20 mouse cellular contexts compared by ENCODE assay signal in the genomic region with DNA sequence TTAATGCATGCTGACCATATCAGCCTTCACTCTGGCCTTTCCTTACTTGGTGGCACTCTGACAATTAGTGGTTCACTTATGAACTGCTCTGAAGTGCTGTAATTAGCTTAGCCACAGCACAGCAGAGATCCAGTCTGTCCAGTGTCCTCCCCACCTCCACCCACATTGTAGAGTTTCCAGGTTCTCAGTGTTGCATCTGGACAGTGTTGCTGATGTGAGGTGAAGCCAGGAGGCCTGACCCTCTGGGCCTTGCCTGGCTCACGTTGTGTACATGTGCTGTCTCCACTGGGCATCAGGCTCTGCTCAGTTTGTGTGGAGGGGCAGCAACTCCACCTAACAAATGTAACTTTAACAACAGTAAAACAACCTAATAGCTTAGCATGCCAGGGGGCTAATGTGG.
DNase-seq lines count a peak whose midpoint lies in the region; ATAC-seq lines count a peak whose summit lies in the region.
"Had no signal": no experiment of that assay in that cellular context is flagged by ENCODE, and none has a peak within 500 bp of the region (broad histone marks: within the 10 kb centered on the region; RNA-seq: fewer than 3 reads in every experiment).

No protein-coding gene starts in this region.

- no peak for DNase-seq in hindbrain, embryonic 10.5 days (ENCODE audit: low spot score)
- DNase-seq in hindbrain, embryonic 14.5 days (ENCODE audit: low spot score), result no peak
- DNase-seq in forebrain, embryonic 14.5 days (ENCODE audit: low spot score), result no peak
- no peak for DNase-seq in adrenal gland, postnatal 10 days
- DNase-seq: adrenal gland, adult 2 months; gastrocnemius, postnatal 10 days; heart, adult 2 months; heart, postnatal 4 days; spleen, adult 18-20 months; thymus, postnatal 36 days had no signal

- H3K4me1 ChIP-seq in hindbrain, embryonic 10.5 days (replicated peaks), result peaks cover 25% of the 10 kb centered on the region
- peaks cover 17% of the 10 kb centered on the region for H3K4me1 ChIP-seq in hindbrain, embryonic 14.5 days (replicated peaks; ENCODE audit: control insufficient read depth, insufficient read depth, low read length)
- H3K4me1 ChIP-seq in forebrain, embryonic 14.5 days (ENCODE audit: control insufficient read depth, insufficient read depth, low read length), result peaks cover 19% of the 10 kb centered on the region
- peaks cover 24% of the 10 kb centered on the region for H3K4me1 ChIP-seq in forebrain, embryonic 16.5 days (replicated peaks; ENCODE audit: control insufficient read depth, insufficient read depth, low read length)
- H3K4me1 ChIP-seq: heart, embryonic 15.5 days; limb, embryonic 15.5 days had no signal

- no peaks in the 10 kb centered on the region for H3K36me3 ChIP-seq in hindbrain, embryonic 10.5 days
- H3K36me3 ChIP-seq in hindbrain, embryonic 14.5 days (replicated peaks; ENCODE audit: control insufficient read depth, insufficient read depth), result no peaks in the 10 kb centered on the region
- no peaks in the 10 kb centered on the region for H3K36me3 ChIP-seq in forebrain, embryonic 14.5 days (ENCODE audit: control insufficient read depth, insufficient read depth, low read length)
- H3K36me3 ChIP-seq in forebrain, embryonic 16.5 days (ENCODE audit: control insufficient read depth, insufficient read depth), result no peaks in the 10 kb centered on the region
- H3K36me3 ChIP-seq: heart, embryonic 15.5 days; limb, embryonic 15.5 days; midbrain, embryonic 12.5 days had no signal

- peak overlapping the region; percentile 37; the same call in 1 of the 2 replicates for H3K27ac ChIP-seq in hindbrain, embryonic 10.5 days
- H3K27ac ChIP-seq in hindbrain, embryonic 14.5 days, result no peak overlapping the region
- H3K27ac ChIP-seq in forebrain, embryonic 14.5 days (ENCODE audit: low read depth, low read length), result peak overlapping the region; percentile 22; the same call in 1 of the 2 replicates
- H3K27ac ChIP-seq in forebrain, embryonic 16.5 days (ENCODE audit: low read length), result peak overlapping the region; percentile 29
- H3K27ac ChIP-seq: heart, adult 2 months; heart, embryonic 15.5 days; kidney, postnatal 0 days; limb, embryonic 15.5 days; midbrain, embryonic 12.5 days had no signal

- WGBS in hindbrain, embryonic 10.5 days, result 24% methylated on average over 1 of the region's 1 CpGs
- WGBS in hindbrain, embryonic 14.5 days, result 46% methylated on average over 1 of the region's 1 CpGs
- WGBS in forebrain, embryonic 14.5 days, result 10% methylated on average over 1 of the region's 1 CpGs
- WGBS in forebrain, embryonic 16.5 days, result 8% methylated on average over 1 of the region's 1 CpGs

- no peak for ATAC-seq in hindbrain, embryonic 14.5 days (ENCODE audit: low FRiP score)
- ATAC-seq in forebrain, embryonic 14.5 days, result peak; percentile 9; the same call in 1 of the 2 replicates
- no peak; the same call in 1 of the 2 replicates for ATAC-seq in forebrain, embryonic 16.5 days
- ATAC-seq in monocyte, adult 5-6 weeks (replicated peaks; ENCODE audit: insufficient number of reproducible peaks, low FRiP score, low TSS enrichment, poor library complexity, severe bottlenecking), result 0 out of 2 replicates have a peak, but pooled peaks have one; percentile 12
- ATAC-seq in inflammation-experienced regulatory T-cells, adult 6 months, result no peak
- ATAC-seq: intestine, postnatal 0 days; lung, postnatal 0 days had no signal

- H3K4me3 ChIP-seq in hindbrain, embryonic 10.5 days, result no peak overlapping the region
- H3K4me3 ChIP-seq in hindbrain, embryonic 14.5 days (replicated peaks; ENCODE audit: low read length), result no peak overlapping the region
- no peak overlapping the region for H3K4me3 ChIP-seq in forebrain, embryonic 14.5 days (ENCODE audit: low read depth, low read length)
- no peak overlapping the region for H3K4me3 ChIP-seq in forebrain, embryonic 16.5 days (replicated peaks; ENCODE audit: low read length)
- H3K4me3 ChIP-seq: heart, adult 2 months; heart, embryonic 15.5 days; limb, embryonic 15.5 days; midbrain, embryonic 12.5 days; myocyte had no signal

- no peak overlapping the region for H3K9ac ChIP-seq in hindbrain, embryonic 14.5 days
- H3K9ac ChIP-seq in forebrain, embryonic 14.5 days (ENCODE audit: low read length), result no peak overlapping the region
- no peak overlapping the region for H3K9ac ChIP-seq in forebrain, embryonic 16.5 days (replicated peaks; ENCODE audit: low read depth, low read length)
- H3K9ac ChIP-seq: heart, embryonic 15.5 days; limb, embryonic 15.5 days; midbrain, embryonic 12.5 days had no signal

- peaks cover 15% of the 10 kb centered on the region for H3K27me3 ChIP-seq in hindbrain, embryonic 10.5 days (ENCODE audit: insufficient read depth, poor library complexity, severe bottlenecking)
- H3K27me3 ChIP-seq in hindbrain, embryonic 14.5 days (ENCODE audit: control insufficient read depth, insufficient read depth, low read length), result no peaks in the 10 kb centered on the region
- no peaks in the 10 kb centered on the region for H3K27me3 ChIP-seq in forebrain, embryonic 14.5 days (replicated peaks; ENCODE audit: control insufficient read depth, insufficient read depth, low read length)
- H3K27me3 ChIP-seq in forebrain, embryonic 16.5 days (replicated peaks; ENCODE audit: control insufficient read depth, insufficient read depth, low read length), result no peaks in the 10 kb centered on the region
- H3K27me3 ChIP-seq: heart, embryonic 15.5 days; limb, embryonic 15.5 days had no signal

- no peaks in the 10 kb centered on the region for H3K9me3 ChIP-seq in hindbrain, embryonic 10.5 days
- no peaks in the 10 kb centered on the region for H3K9me3 ChIP-seq in hindbrain, embryonic 14.5 days (ENCODE audit: control insufficient read depth, low read length)
- no peaks in the 10 kb centered on the region for H3K9me3 ChIP-seq in forebrain, embryonic 14.5 days (replicated peaks; ENCODE audit: control insufficient read depth, low read length)
- H3K9me3 ChIP-seq in forebrain, embryonic 16.5 days (ENCODE audit: control insufficient read depth, low read length), result no peaks in the 10 kb centered on the region
- H3K9me3 ChIP-seq: heart, embryonic 15.5 days; limb, embryonic 15.5 days; midbrain, embryonic 12.5 days had no signal

- no peak overlapping the region for H3K4me2 ChIP-seq in hindbrain, embryonic 14.5 days (replicated peaks)
- H3K4me2 ChIP-seq in forebrain, embryonic 14.5 days (ENCODE audit: low read length), result no peak overlapping the region
- no peak overlapping the region for H3K4me2 ChIP-seq in forebrain, embryonic 16.5 days (ENCODE audit: low read length)
- H3K4me2 ChIP-seq: heart, embryonic 15.5 days; limb, embryonic 15.5 days; midbrain, embryonic 12.5 days had no signal

Comparison
In these comparisons a context has a peak if more than half of its experiments do, and no peak if none do; other contexts are left out.
1. ATAC-seq: peak in forebrain, embryonic 14.5 days (single experiment) and monocyte, adult 5-6 weeks (single experiment); none in hindbrain, embryonic 14.5 days (single experiment), forebrain, embryonic 16.5 days (single experiment) and inflammation-experienced regulatory T-cells, adult 6 months (single experiment).